18 mouse cellular contexts compared by ENCODE assay signal in genomic region chr6:8316201-8316600, GRCm38 (mm10). TPM values are rescaled to one million over a fixed set of nuclear protein-coding genes. Genes with fewer than 3 reads are reported as not detected.
"Had no signal": no experiment of that assay in that cellular context is flagged by ENCODE, and none has a peak within 500 bp of the region (broad histone marks: within the 10 kb centered on the region; RNA-seq: fewer than 3 reads in every experiment).

No protein-coding gene starts in this region.

- H3K4me2 ChIP-seq: lung, embryonic 14.5 days; midbrain, embryonic 12.5 days; neural tube, embryonic 13.5 days; neural tube, embryonic 15.5 days; stomach, embryonic 15.5 days had no signal

- H3K36me3 ChIP-seq: midbrain, embryonic 10.5 days; midbrain, embryonic 12.5 days; neural tube, embryonic 13.5 days; neural tube, embryonic 15.5 days; stomach, embryonic 15.5 days had no signal

- H3K27ac ChIP-seq: midbrain, embryonic 10.5 days; midbrain, embryonic 12.5 days; neural tube, embryonic 13.5 days; neural tube, embryonic 15.5 days; stomach, embryonic 15.5 days; stomach, postnatal 0 days had no signal

- H3K9ac ChIP-seq: lung, embryonic 14.5 days; midbrain, embryonic 12.5 days; neural tube, embryonic 13.5 days; neural tube, embryonic 15.5 days; stomach, embryonic 15.5 days had no signal

- H3K4me3 ChIP-seq: midbrain, embryonic 10.5 days; midbrain, embryonic 12.5 days; myocyte; neural tube, embryonic 13.5 days; neural tube, embryonic 15.5 days; stomach, embryonic 15.5 days had no signal

- ATAC-seq: midbrain, embryonic 16.5 days had no signal

- H3K27me3 ChIP-seq: midbrain, embryonic 12.5 days; neural tube, embryonic 13.5 days; neural tube, embryonic 15.5 days; stomach, embryonic 15.5 days had no signal

- H3K9me3 ChIP-seq: midbrain, embryonic 10.5 days; midbrain, embryonic 12.5 days; neural tube, embryonic 13.5 days; neural tube, embryonic 15.5 days; stomach, embryonic 15.5 days had no signal

- H3K4me1 ChIP-seq: midbrain, embryonic 10.5 days; midbrain, embryonic 12.5 days; neural tube, embryonic 13.5 days; neural tube, embryonic 15.5 days; stomach, embryonic 15.5 days had no signal

- DNase-seq: lung, adult 18-20 months; lung, embryonic 14.5 days; lung, postnatal 10 days; lung, postnatal 4 days; midbrain, embryonic 14.5 days; right cerebral cortex, postnatal 14 days; thymus, adult 2 months; thymus, postnatal 25 days; thymus, postnatal 4 days had no signal

RNA-seq across cellular contexts. Expression of gene Gm45062, which starts 57.0 kb away (rescaled TPM):
- polyA plus RNA-seq: spleen, adult 2 months had no signal
